Mouse (Mus musculus): ENCODE data around the gene Xpnpep3.

Gene Xpnpep3

DNA sequence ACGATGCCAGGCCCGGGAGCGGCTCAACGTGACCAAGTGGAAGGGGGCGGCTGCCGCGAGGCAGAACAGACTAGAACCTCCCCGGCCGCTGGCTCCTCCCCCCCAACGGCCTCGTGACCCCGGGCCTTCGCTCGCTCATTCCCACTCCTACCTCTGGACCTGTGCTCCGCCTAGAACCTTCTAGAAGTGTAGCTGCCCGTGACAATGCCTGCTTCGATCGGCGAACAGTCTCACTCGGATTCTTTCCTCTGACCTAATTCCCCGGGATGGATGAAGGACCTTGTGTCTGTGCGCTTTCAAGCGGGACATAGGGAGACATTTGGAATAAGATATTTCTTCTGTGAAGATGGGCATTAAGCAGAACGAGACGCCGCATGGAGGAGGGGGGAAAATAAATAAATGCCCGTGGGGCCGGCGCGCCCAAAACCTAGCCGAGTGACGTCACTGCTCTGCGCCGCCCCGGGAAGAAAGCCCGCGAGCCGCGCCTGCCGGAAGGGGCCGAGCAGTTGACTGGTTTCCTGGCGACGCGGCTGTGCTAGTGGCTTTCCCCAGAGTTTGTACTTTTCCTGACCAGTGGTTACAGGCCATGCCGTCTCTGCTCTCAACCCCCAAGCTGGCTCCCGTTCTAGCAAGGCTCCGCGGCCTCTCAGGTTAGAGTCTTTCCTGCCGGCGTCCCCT lies at the start of gene Xpnpep3, which contains the start of gene St13:
Xpnpep3 (plus strand) TSS at position 501 of the 678 bp plus-strand sequence.
St13 (minus strand) TSS at position 440 of the 678 bp plus-strand sequence.
- in situ Hi-C loops (cut with MboI; ENCODE audit: low sequenced_read_pairs), result no loop called here

DNA sequence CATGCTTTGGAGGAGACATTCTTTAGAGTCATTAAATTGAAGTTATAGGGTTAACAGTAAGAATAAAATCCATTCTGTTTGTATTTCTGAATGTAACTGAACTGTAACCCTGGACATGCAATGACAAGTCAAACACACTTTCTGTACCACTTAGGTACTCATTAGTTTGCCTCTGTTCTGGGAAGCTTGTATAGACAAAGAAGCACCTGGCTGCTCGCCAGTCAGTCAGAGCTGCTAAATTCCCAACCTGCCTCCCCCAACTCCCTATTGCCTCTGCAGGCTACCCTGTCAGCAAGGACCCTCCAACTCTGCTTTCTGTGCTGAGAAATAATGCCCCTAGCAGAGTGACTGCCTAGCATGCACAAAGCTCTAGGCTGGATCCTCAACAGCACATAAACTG lies 49.5 kb upstream of the Xpnpep3 start:
- in situ Hi-C loops (cut with MboI; ENCODE audit: low sequenced_read_pairs), result no loop called here

DNA sequence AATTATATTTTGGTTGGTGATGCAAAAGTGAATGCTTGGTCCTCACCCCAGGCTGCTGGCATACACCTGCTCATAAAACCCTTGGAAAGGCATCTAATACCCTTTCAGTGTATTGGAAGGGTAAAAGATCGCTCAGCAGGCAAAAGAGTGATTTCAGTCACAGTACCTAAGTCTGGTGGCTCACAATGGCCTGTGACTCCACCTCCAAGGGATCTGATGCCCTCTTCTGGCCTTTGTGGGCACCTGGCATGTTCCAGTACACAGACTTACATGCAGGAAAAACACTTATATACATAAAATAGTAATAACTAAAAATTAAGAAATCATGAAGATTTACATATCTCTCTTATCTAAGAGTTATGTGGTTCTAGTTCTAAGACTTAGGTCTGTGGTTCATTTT lies 47.3 kb upstream of the Xpnpep3 start:
- in situ Hi-C loops (cut with MboI; ENCODE audit: low sequenced_read_pairs), result no loop called here

DNA sequence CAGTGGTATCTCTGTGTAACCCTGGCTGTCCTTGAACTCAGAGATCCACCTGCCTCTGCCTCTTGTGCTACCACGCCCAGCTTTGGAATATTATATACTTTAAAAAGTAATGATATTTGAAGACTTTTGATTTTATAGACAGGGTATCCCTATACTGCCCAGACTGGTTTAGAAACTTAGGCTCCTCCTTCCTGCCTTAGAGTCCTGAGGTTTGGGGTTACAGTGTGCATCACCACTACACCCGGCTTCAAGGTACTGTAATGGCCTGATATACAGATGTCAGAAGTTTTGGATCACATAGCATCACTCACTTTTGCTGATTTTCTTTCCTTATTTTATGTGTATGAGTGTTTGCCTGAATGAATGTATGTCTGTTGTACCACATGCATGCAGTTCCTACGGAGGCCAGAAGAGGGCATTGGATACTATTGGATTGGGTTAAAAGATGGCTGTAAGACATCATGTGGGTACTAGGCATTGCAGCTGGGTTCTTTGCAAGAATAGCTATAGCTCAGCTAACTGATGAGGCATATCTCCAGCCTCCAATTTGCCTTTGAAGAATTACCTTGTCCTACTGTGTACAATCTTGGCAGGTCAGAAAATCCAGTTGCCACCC lies 44.7 kb upstream of the Xpnpep3 start:
- in situ Hi-C loops (cut with MboI; ENCODE audit: low sequenced_read_pairs), result no loop called here

DNA sequence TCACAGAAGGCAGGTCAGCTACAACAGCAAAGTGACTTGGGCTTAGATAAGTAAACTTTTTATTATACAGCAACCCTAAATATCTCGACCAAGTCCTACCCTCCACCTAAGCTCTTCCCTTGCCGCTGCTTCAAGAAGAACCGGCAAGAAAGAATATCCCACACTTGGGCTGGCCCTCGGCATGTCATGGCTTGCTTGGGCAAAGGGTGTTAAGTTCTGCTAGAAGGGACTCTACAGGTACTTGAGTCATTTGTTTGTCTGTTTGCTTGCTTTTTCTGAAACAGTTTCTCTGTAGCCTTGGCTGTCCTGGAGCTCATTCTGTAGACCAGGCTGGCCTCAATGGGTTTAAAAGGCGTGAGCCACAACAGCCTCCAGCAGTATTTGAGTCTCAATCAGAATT lies 43.0 kb upstream of the Xpnpep3 start:
- in situ Hi-C loops (cut with MboI; ENCODE audit: low sequenced_read_pairs), result no loop called here

DNA sequence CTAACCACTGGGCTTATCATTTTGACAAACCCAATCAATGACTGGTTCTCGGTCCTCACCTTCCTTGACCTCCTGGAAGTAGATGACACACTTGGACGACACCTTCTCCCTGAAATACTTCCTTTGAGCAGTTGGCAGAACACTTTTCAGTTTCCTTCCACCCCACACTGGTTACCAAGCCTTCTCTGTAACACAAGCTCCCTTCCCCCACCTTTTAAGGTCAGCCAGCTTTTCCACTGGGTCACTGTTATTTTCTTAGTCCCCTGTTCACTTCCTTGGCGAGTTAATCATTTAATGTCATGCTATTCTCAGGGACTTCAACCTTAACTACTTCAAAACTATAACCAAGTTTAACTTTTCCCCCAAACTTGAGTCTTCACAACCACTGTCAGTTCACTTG lies 41.0 kb upstream of the Xpnpep3 start:
- in situ Hi-C loops (cut with MboI; ENCODE audit: low sequenced_read_pairs), result no loop called here

DNA sequence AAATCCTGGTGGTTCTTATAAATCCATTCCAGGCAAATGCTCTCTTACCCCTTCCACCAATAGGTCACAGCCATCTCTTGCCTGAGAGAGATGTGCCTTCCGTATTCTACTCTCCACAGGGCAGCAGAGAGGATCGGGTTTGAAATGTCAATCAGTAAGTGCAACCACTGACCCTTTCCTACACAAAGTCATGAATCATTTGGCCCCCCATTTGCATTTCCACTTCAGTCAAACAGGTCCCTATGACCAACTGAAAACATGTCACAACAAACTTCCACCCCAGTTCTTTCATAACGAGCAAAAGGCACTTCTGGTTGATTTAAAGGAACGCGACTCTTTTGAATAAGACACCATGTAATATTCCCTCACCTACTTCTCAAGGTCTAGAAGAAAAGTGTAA lies 40.5 kb upstream of the Xpnpep3 start:
- in situ Hi-C loops (cut with MboI; ENCODE audit: low sequenced_read_pairs), result no loop called here

DNA sequence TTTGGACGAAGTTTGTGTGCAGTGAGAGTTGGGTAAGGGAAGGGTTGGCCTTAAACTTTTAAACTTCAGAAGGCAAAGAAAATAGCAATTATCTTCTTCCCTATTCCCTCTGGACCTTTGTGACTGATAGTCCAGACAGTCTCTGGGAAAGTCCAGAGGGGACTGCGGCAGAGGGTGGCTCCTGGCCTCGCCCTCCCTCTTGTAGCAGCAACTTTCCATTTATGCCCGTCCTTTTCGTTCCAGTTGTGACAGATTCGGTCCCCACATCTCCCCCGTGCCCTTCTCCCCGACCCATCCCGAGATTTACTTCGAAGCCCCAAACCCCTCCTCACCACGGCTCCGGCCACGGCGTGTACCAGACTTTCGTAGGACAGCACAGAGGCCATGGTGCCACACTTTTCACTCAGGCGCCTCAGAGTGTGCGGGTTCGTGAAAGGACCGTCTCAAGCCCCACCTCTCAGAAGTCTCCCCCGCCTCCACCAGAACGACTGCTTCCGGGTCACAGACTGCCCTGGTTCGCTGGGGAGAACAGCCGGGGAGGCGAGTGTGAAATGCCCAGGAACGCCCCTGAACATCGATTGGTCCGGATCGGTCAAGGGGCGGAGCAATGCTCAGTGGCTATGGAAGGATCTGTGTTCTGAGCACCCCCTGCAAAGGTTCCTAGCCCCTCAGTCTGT lies 39.5 kb upstream of the Xpnpep3 start, which contains the start of gene Slc25a17:
Slc25a17 (minus strand) TSS at position 468 of the 677 bp plus-strand sequence.
- in situ Hi-C loops (cut with MboI; ENCODE audit: low sequenced_read_pairs), result no loop called here

DNA sequence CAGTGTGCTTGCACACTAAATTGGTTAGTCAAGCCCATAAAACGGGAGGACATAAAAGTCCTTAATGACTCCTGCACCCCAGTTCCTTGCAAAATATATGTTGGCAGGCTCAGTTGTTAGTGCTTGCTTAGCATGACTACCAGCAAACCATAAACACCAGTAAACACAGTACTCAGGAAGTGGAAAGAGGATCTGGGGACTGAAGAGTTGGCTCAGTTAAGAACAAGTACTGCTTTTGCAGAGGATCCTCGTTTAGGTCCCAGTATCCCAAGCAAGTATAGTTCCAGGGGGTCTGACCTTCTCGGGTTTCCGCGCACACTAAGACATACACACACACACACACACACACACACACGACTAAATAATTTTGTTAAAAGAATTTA lies 38.9 kb upstream of the Xpnpep3 start:
- in situ Hi-C loops (cut with MboI; ENCODE audit: low sequenced_read_pairs), result no loop called here

DNA sequence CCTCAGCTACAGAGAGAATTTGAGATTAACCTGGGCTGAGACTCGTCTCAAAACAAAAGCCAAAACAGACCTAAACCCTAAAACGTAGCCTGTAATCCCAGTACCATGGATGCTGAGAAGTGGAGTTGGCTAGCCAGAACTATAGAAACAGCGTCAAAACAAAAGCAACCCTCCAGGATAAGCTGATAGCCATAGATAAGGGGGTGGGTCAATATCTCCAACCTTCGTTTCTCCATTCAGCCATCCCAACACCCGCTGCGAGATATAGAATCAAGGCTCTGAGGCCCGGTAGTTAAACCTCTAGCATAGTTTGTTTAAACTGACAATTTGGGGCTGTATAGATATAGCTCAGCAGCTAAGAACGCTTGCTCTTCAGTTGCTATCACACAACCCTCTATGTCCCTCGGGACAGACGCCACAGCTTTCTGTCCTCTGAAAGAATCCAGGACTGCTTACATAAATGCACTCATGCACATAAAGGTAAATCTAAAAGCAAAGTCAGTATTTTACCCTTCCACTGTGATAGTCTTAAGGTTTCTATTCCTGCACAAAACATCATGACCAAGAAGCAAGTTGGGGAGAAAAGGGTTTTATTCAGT lies 38.4 kb upstream of the Xpnpep3 start:
- in situ Hi-C loops (cut with MboI; ENCODE audit: low sequenced_read_pairs), result no loop called here

DNA sequence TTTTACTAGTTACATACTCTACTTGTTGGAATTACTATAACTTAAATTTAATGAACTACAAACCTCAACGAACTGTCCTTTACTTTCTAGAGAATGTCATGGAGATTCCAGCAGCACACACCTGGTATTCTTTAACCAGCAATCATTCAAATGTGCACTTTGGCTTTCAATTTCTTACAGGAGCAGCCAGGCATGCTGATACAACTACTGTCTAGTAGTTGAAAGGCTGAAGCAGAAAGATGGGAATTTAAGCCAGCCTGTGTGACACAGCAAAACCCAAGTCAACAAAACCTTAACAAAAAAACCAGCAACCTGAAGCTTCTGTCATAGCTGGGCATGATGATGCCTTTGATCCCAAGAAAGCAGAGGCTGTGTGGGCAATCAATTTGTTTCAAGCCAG lies 37.4 kb upstream of the Xpnpep3 start:
- in situ Hi-C loops (cut with MboI; ENCODE audit: low sequenced_read_pairs), result no loop called here

DNA sequence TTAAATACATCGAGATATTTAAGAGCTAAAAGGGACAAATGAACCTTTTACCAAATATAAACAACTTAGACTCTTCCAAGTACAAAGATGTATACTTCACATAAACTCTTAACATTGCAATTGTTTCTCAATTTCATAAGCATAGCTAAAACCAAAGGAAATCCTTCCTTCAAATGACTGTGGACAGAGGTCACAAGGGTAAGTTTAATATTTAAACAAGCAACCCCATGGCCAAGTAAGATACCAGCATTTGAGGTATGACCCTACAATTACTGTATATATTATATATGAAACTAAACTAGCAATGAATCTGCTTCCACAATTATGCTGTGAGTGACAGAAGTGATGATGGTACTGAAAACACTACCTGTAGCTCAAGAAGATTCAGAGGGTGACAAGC lies 35.7 kb upstream of the Xpnpep3 start:
- in situ Hi-C loops (cut with MboI; ENCODE audit: low sequenced_read_pairs), result no loop called here

DNA sequence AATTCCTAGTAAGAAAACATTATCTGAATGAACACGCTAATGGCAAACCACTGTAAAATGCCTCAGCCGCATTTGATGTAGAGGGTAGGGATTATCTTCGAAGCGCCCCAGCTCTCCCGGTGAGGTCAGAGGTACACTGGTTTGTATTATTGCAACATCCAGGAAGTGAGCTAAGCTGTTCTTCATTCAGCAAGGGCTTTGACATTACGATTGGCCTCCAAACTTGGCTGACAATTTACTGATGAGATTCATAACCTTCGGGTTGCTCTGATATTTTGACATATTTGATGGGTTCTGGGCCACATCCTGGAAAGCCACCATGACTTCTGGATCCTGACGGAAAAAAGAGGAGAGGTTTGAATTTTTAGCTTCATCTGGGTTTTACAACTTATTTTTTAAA lies 34.7 kb upstream of the Xpnpep3 start:
- in situ Hi-C loops (cut with MboI; ENCODE audit: low sequenced_read_pairs), result no loop called here

DNA sequence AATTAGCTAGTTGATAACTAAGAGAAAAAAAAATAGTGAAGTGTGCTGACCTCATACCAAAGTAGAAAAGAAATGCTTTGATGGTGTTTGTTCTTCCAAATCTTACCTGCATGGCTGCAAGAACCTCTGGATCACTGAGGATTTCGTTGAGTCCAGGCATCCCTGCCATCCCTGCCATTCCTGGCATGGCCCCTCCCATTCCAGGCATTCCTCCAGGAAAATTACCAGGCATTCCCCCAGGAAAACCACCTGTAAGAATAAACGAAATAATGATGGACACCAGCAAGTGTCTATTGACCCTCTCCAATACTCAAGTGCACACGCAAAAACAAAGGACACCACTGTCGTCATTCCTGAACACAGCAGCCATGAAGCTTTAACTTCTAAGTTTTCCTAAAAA lies 33.7 kb upstream of the Xpnpep3 start:
- in situ Hi-C loops (cut with MboI; ENCODE audit: low sequenced_read_pairs), result no loop called here

DNA sequence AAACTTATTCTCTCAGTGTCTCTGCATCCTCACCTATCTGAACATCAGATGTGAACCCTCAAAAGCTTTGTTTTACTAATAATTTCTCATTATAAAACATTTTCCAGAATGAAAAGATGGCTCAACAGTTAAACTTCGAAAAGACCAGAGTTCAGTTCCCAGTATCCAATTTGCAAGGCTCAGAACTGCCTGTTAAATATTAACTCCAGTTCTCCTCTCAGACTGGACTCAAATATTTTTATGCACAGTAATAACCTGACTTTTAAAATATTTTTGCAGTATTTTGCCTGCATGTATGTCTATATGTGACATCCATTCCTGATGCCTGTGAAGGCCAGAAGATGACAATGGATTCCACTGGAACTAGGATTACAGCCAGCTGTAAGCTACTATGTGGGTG lies 31.3 kb upstream of the Xpnpep3 start:
- in situ Hi-C loops (cut with MboI; ENCODE audit: low sequenced_read_pairs), result no loop called here

DNA sequence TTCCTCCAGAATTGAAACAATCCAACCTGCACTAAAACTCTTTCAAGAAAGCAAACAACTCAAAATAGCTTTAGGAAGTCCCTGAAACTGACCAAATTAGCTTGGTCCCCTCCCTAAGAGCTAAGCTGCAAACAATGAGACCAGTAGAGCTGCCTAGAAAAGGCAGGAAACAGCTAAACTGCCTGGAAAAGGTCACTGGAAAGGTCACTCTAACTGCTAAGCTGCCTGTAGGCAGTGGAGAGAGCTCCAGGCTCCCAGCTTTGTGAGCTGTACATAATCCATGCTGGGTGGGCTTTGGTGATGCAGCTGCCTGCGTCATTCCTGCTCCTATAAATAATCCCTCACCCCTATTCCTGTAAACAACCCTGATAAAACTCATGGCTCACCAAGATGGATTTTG lies 29.6 kb upstream of the Xpnpep3 start:
- in situ Hi-C loops (cut with MboI; ENCODE audit: low sequenced_read_pairs), result no loop called here

DNA sequence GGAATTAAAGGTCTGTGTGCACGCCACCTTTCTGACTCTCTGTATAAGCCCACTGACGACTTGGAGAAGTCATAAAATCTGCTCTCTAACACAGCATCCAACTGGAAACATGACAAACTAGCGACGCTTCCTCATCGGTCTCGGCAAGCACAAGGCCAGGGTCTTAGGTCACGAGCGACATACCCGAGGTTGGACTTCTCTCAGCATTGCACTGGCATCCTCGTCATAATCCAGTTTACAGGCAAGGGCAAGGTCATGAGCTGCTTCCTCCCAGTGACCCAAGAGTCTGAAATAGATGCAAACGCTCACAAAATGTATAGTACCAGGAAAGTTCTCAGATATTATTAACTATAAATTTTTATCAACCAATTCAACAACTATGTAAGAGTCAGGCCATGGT lies 25.3 kb upstream of the Xpnpep3 start:
- in situ Hi-C loops (cut with MboI; ENCODE audit: low sequenced_read_pairs), result no loop called here

DNA sequence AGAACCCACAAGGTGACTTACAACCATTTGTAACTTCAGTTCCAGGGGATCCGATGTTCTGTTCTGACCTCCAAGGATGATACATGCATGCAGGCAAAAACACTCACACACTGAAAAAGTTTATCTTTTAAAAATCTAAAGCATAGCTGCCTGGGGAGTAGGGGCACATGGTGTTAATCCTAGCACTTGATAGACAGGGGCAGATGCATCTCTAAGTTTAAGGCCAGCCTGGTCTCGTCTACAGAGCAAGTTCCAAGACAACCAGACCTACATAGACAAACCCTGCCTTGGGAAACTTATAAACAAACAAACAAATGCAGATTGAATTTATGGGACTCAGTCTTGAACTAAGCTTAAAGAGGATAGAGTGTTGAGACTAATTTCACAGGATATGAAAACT lies 21.1 kb upstream of the Xpnpep3 start:
- in situ Hi-C loops (cut with MboI; ENCODE audit: low sequenced_read_pairs), result no loop called here

DNA sequence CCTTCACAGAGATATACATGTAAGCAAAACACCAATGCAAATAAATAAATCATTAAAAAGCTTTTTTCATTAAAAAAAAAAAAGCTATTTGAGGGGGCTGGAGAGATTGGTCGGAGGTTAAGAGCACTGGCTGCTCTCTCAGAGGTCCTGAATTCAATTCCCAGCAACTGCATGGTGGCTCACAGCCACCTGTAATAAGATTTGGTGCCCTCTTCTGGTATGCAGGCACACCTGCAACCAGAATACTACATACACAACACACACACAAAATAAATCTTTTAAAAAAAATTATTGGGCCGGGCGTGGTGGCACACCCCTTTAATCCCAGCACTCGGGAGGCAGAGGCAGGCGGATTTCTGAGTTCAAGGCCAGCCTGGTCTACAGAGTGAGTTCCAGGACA lies 13.6 kb upstream of the Xpnpep3 start:
- in situ Hi-C loops (cut with MboI; ENCODE audit: low sequenced_read_pairs), result no loop called here

DNA sequence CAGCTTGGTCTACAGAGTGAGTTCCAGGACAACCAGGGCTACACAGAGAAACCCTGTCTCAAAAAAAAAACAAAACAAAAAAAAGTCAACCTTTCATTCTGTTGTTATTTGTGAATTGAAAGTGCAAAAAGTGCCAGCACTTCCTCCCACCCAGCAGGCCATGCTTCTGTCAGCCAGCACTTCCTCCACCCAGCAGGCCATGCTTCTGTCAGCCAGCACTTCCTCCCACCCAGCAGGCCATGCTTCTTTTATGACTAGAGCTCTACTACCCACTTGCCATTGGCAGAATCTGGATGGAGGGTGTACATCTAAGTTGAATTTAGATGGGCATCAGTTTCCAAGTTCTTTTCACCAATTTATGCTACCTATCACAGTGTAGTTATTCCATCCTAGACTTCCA lies 6.9 kb upstream of the Xpnpep3 start:
- in situ Hi-C loops (cut with MboI; ENCODE audit: low sequenced_read_pairs), result no loop called here

DNA sequence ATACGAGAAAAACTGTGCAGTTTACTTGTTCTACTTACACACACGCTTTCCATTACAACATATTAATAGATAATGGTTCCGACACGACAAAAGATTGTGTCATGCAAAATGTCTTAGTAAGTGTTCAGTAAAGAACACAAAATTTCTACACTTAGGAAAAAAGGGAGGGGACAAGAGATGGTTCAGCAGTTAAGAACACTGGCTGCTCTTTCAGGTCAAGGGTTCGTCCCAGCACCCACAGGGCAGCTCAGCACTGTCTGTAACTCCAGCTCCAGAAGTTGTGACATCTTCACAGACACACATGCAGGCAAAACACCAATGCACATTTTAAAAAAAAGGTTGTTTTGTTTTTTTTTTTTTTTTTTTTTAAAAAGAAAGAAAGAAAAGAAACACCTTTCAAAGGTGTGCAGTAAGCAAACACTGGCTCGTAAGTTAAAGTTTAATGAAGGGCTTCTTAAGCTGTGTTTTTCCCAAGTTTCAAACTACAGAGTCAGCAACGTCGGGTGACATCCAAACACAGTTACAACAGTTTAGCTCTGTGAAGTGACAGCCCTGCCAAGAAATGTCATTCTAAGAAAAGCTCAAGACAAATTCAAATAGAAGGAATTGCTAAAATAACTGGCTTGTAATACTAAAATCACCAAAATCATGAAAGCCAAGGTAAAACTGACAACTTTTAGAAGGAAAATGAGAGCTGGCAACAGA lies 5.6 kb upstream of the Xpnpep3 start:
- in situ Hi-C loops (cut with MboI; ENCODE audit: low sequenced_read_pairs), result no loop called here

Data from CH12F3 (cell line).